Mouse (Mus musculus): ENCODE data around the gene Fgfr2.

- TF ChIP-seq ZNF384 (IDR thresholded peaks at IDR 0.05; ENCODE audit: low read depth, low read length) (no peak), ZC3H11A (IDR thresholded peaks at IDR 0.05; ENCODE audit: borderline replicate concordance, low read depth, low read length) (no peak), CHD2 (IDR thresholded peaks at IDR 0.05; ENCODE audit: low read depth, low read length) (no peak), MAFK (IDR thresholded peaks at IDR 0.05; ENCODE audit: insufficient read depth, low read depth, low read length) (no peak)
Observed at GRCm38 (mm10) chr7:131027557-131027956, 2095.6 kb downstream of the Fgfr2 start.
